In the genomic region with DNA sequence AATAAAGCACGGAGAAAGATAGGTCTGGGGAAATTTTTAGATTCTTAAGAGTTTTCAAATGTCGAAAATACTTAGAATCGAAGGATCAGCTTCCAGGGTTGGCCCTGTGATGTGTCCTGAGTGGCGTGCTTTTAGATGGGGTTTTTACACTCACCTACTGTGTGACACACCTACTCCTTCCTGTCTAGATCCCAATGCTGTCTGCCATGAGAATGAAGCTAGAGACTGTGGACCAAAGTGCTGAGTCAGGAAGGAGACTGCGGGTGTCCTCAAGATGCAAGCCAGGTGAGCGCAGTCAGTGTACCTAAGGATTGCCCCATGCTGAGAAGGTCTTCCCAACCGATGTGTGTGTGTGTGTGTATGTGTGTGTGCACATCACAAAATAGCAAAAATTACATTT, we compare ENCODE assay signal across 18 mouse cellular contexts.
DNase-seq lines count a peak whose midpoint lies in the region; ATAC-seq and TF ChIP-seq lines count a peak whose summit lies in the region.
"Had no signal": no experiment of that assay in that cellular context is flagged by ENCODE, and none has a peak within 500 bp of the region (broad histone marks: within the 10 kb centered on the region; RNA-seq: fewer than 3 reads in every experiment).

No protein-coding gene starts in this region.

- H3K79me2 ChIP-seq in heart, adult 2 months (replicated peaks; ENCODE audit: control insufficient read depth, insufficient read depth, low read length) = no peaks in the 10 kb centered on the region

- no peak for ATAC-seq in midbrain, embryonic 14.5 days (ENCODE audit: low FRiP score, low TSS enrichment)
- no peak for ATAC-seq in midbrain, embryonic 11.5 days (ENCODE audit: low FRiP score)
- ATAC-seq in midbrain, embryonic 16.5 days = peak; percentile 47; the same call in 1 of the 2 replicates
- ATAC-seq: activated CD4-positive, CD25-positive, alpha-beta regulatory T cell, adult 4 months; CD4-positive, CD25-positive, alpha-beta regulatory T cell, adult 4 months; Patski had no signal

- TF ChIP-seq EP300 in heart, adult 2 months (IDR thresholded peaks at IDR 0.05; ENCODE audit: insufficient read depth, low read depth, low read length) = no peak

- H3K27me3 ChIP-seq in heart, adult 2 months (ENCODE audit: control insufficient read depth, insufficient read depth, low read length) = no peaks in the 10 kb centered on the region
- H3K27me3 ChIP-seq in midbrain, embryonic 14.5 days (ENCODE audit: control insufficient read depth, insufficient read depth, low read length) = no peaks in the 10 kb centered on the region
- no peaks in the 10 kb centered on the region; the same call in 1 of the 2 replicates for H3K27me3 ChIP-seq in midbrain, embryonic 11.5 days (ENCODE audit: control insufficient read depth, insufficient read depth, low read length)
- H3K27me3 ChIP-seq in midbrain, embryonic 16.5 days (ENCODE audit: control insufficient read depth, insufficient read depth, low read depth, low read length) = no peaks in the 10 kb centered on the region
- peaks cover 10% of the 10 kb centered on the region; the same call in 1 of the 2 replicates for H3K27me3 ChIP-seq in forebrain, embryonic 10.5 days (ENCODE audit: poor library complexity, severe bottlenecking)
- H3K27me3 ChIP-seq: embryonic facial prominence, embryonic 13.5 days; forebrain, embryonic 13.5 days had no signal

- peaks cover 1% of the 10 kb centered on the region for H3K4me1 ChIP-seq in heart, adult 2 months (ENCODE audit: control insufficient read depth, insufficient read depth, low read length)
- H3K4me1 ChIP-seq in midbrain, embryonic 14.5 days (ENCODE audit: control insufficient read depth, insufficient read depth, low read length) = no peaks in the 10 kb centered on the region
- H3K4me1 ChIP-seq in midbrain, embryonic 11.5 days (ENCODE audit: control insufficient read depth, insufficient read depth, low read length) = no peaks in the 10 kb centered on the region
- no peaks in the 10 kb centered on the region for H3K4me1 ChIP-seq in midbrain, embryonic 16.5 days (ENCODE audit: control insufficient read depth, insufficient read depth, low read length)
- H3K4me1 ChIP-seq in forebrain, embryonic 10.5 days = 0 out of 2 replicates have a peak, but pooled peaks cover 5% of the 10 kb centered on the region
- H3K4me1 ChIP-seq: embryonic facial prominence, embryonic 13.5 days; forebrain, embryonic 13.5 days had no signal

- no peak for TF ChIP-seq POLR2A in heart, adult 2 months (IDR thresholded peaks at IDR 0.05; ENCODE audit: insufficient read depth, low read depth, low read length)

- TF ChIP-seq CTCF in heart, adult 2 months (IDR thresholded peaks at IDR 0.05) = no peak

- no peak overlapping the region for H3K4me3 ChIP-seq in heart, adult 2 months
- no peak overlapping the region for H3K4me3 ChIP-seq in midbrain, embryonic 14.5 days (replicated peaks; ENCODE audit: low read depth, low read length)
- no peak overlapping the region for H3K4me3 ChIP-seq in midbrain, embryonic 11.5 days (ENCODE audit: low read depth, low read length)
- no peak overlapping the region for H3K4me3 ChIP-seq in midbrain, embryonic 16.5 days (ENCODE audit: low read depth, low read length)
- no peak overlapping the region for H3K4me3 ChIP-seq in forebrain, embryonic 10.5 days
- H3K4me3 ChIP-seq: embryonic facial prominence, embryonic 13.5 days; forebrain, embryonic 13.5 days; heart, embryonic 10.5 days had no signal

- peak; percentile 49 for DNase-seq in heart, adult 11 months
- no peak for DNase-seq in heart, adult 2 months
- peak; percentile 32 for DNase-seq in midbrain, embryonic 14.5 days
- DNase-seq in midbrain, embryonic 11.5 days (ENCODE audit: low spot score, missing footprints) = no peak
- DNase-seq in brain, adult 2 months (ENCODE audit: low read depth, low spot score) = peak; percentile 3
- DNase-seq in kidney, postnatal 10 days = no peak
- no peak for DNase-seq in forebrain, embryonic 10.5 days (ENCODE audit: extremely low spot score, low spot score)
- DNase-seq: B cell, adult 2 months; cerebellum, adult 9-11 months; gastrocnemius, postnatal 14 days had no signal

- intact Hi-C loops in heart, adult 2 months (cut with DNase I) = no loop called here

- H3K9me3 ChIP-seq in midbrain, embryonic 14.5 days (ENCODE audit: control insufficient read depth, low read length) = no peaks in the 10 kb centered on the region
- H3K9me3 ChIP-seq in midbrain, embryonic 11.5 days (ENCODE audit: control insufficient read depth, low read length) = no peaks in the 10 kb centered on the region
- no peaks in the 10 kb centered on the region for H3K9me3 ChIP-seq in midbrain, embryonic 16.5 days (replicated peaks; ENCODE audit: control insufficient read depth, low read length, poor library complexity, severe bottlenecking)
- no peaks in the 10 kb centered on the region for H3K9me3 ChIP-seq in forebrain, embryonic 10.5 days
- H3K9me3 ChIP-seq: embryonic facial prominence, embryonic 13.5 days; forebrain, embryonic 13.5 days; heart, embryonic 10.5 days had no signal

- H3K9ac ChIP-seq in heart, adult 2 months (ENCODE audit: low read depth, low read length) = no peak overlapping the region
- H3K9ac ChIP-seq in midbrain, embryonic 14.5 days (replicated peaks; ENCODE audit: low read length) = no peak overlapping the region
- H3K9ac ChIP-seq in midbrain, embryonic 11.5 days (ENCODE audit: low read length) = no peak overlapping the region
- peak overlapping the region; percentile 3; the same call in 1 of the 2 replicates for H3K9ac ChIP-seq in midbrain, embryonic 16.5 days (ENCODE audit: low read depth, low read length)
- H3K9ac ChIP-seq: embryonic facial prominence, embryonic 13.5 days; forebrain, embryonic 13.5 days; forebrain, postnatal 0 days had no signal

- H3K4me2 ChIP-seq in midbrain, embryonic 14.5 days (ENCODE audit: low read length) = no peak overlapping the region
- no peak overlapping the region for H3K4me2 ChIP-seq in midbrain, embryonic 11.5 days
- no peak overlapping the region for H3K4me2 ChIP-seq in midbrain, embryonic 16.5 days (ENCODE audit: low read length)
- H3K4me2 ChIP-seq: embryonic facial prominence, embryonic 13.5 days; forebrain, embryonic 13.5 days had no signal

- H3K27ac ChIP-seq in heart, adult 2 months = no peak overlapping the region
- H3K27ac ChIP-seq in midbrain, embryonic 14.5 days (replicated peaks; ENCODE audit: low read depth, low read length) = no peak overlapping the region
- no peak overlapping the region for H3K27ac ChIP-seq in midbrain, embryonic 11.5 days (ENCODE audit: low read depth, low read length)
- no peak overlapping the region for H3K27ac ChIP-seq in midbrain, embryonic 16.5 days (ENCODE audit: low read length)
- H3K27ac ChIP-seq in forebrain, embryonic 10.5 days = no peak overlapping the region
- H3K27ac ChIP-seq: embryonic facial prominence, embryonic 13.5 days; forebrain, embryonic 13.5 days; heart, embryonic 10.5 days had no signal

- WGBS in heart, adult 2 months = 83% methylated on average over 7 of the region's 7 CpGs
- 82% methylated on average over 7 of the region's 7 CpGs for WGBS in midbrain, embryonic 14.5 days
- 72% methylated on average over 7 of the region's 7 CpGs for WGBS in midbrain, embryonic 11.5 days
- 78% methylated on average over 7 of the region's 7 CpGs for WGBS in midbrain, embryonic 16.5 days
- WGBS in forebrain, embryonic 10.5 days = 80% methylated on average over 7 of the region's 7 CpGs

- no peaks in the 10 kb centered on the region for H3K36me3 ChIP-seq in heart, adult 2 months (ENCODE audit: control insufficient read depth, insufficient read depth, low read length)
- H3K36me3 ChIP-seq in midbrain, embryonic 14.5 days (ENCODE audit: control insufficient read depth, insufficient read depth, low read length) = no peaks in the 10 kb centered on the region
- H3K36me3 ChIP-seq in midbrain, embryonic 11.5 days (ENCODE audit: control insufficient read depth, insufficient read depth, low read length) = no peaks in the 10 kb centered on the region
- H3K36me3 ChIP-seq in midbrain, embryonic 16.5 days (ENCODE audit: control insufficient read depth, insufficient read depth, low read length) = no peaks in the 10 kb centered on the region
- no peaks in the 10 kb centered on the region for H3K36me3 ChIP-seq in forebrain, embryonic 10.5 days (replicated peaks)
- H3K36me3 ChIP-seq: embryonic facial prominence, embryonic 13.5 days; heart, embryonic 10.5 days had no signal

Comparison
In these comparisons a context has a peak if more than half of its experiments do, and no peak if none do; other contexts are left out.
1. DNase-seq: peak in heart, adult 11 months (single experiment), midbrain, embryonic 14.5 days (single experiment) and brain, adult 2 months (single experiment); none in heart, adult 2 months (0 of 2), midbrain, embryonic 11.5 days (single experiment), kidney, postnatal 10 days (single experiment) and forebrain, embryonic 10.5 days (single experiment).